Mouse (Mus musculus) ES-E14 (cell line): Measurements from ENCODE around the gene Gm17651. TPM values are rescaled to one million over a fixed set of nuclear protein-coding genes. Genes with fewer than 3 reads are reported as not detected.

ENCODE experiments used
- DNase-seq: peaks from one replicate; pipeline ENCODE4 v3.0.0-alpha.2; 2013; ENCODE audit warnings: low read depth, low spot score
- H3K27ac ChIP-seq: 2 replicates; pipeline ENCODE4 v1.5.1; 2012; ENCODE audit warnings: low read depth, mild to moderate bottlenecking, low read length, moderate library complexity, mixed read lengths; ENCODE audit not compliant: poor library complexity, insufficient read depth, severe bottlenecking
- H3K36me3 ChIP-seq: 2 replicates; pipeline ENCODE4 v1.6.1; 2012; ENCODE audit warnings: mild to moderate bottlenecking, low read length, moderate library complexity, mixed read lengths; ENCODE audit not compliant: control insufficient read depth, poor library complexity, insufficient read depth, severe bottlenecking
- H3K4me1 ChIP-seq, 2 experiments: fragments of 150-350 bp in 1 of 2; sonication (generic) in 1 of 2; 2 replicates each; pipeline ENCODE4 v1.6.1; 2012; ENCODE audit warnings: low read length in 2 of 2, mild to moderate bottlenecking in 1 of 2, mixed read lengths in 1 of 2; ENCODE audit not compliant: control insufficient read depth in 2 of 2, insufficient read depth in 2 of 2, poor library complexity in 1 of 2
- H3K4me3 ChIP-seq, 2 experiments: fragments of 150-350 bp in 1 of 2; sonication (generic) in 1 of 2; 2 replicates each; pipeline ENCODE4 v1.5.1; 2012; ENCODE audit warnings: low read length in 2 of 2, low read depth in 1 of 2, mild to moderate bottlenecking in 1 of 2, mixed read lengths in 1 of 2; ENCODE audit not compliant: insufficient read depth in 1 of 2, poor library complexity in 1 of 2, severe bottlenecking in 1 of 2
- H3K9ac ChIP-seq: 2 replicates; pipeline ENCODE4 v1.6.1; 2012; ENCODE audit warnings: low read depth, mild to moderate bottlenecking, low read length, mixed read lengths; ENCODE audit not compliant: poor library complexity, insufficient read depth, severe bottlenecking
- H3K9me3 ChIP-seq: fragments of 150-350 bp; sonication (generic); 2 replicates; pipeline ENCODE4 v1.6.1; 2012; ENCODE audit warnings: low read depth, mild to moderate bottlenecking, low read length; ENCODE audit not compliant: control insufficient read depth, insufficient read depth
- CHD2 ChIP-seq: IDR thresholded peaks from 2 replicates; pipeline ENCODE4 v1.6.1; 2014; ENCODE audit warnings: mild to moderate bottlenecking, low read depth, low read length, inconsistent platforms
- HCFC1 ChIP-seq: IDR thresholded peaks from 2 replicates; pipeline ENCODE4 v1.6.1; 2012; ENCODE audit warnings: low read length, inconsistent platforms, borderline replicate concordance; ENCODE audit not compliant: insufficient read depth
- MAFK ChIP-seq: IDR thresholded peaks from 2 replicates; pipeline ENCODE4 v1.6.1; 2014; ENCODE audit warnings: mild to moderate bottlenecking, low read depth, low read length, inconsistent platforms; ENCODE audit not compliant: insufficient read depth
- ZC3H11A ChIP-seq: IDR thresholded peaks from 2 replicates; pipeline ENCODE4 v1.6.1; 2012; ENCODE audit warnings: low read depth, mild to moderate bottlenecking, inconsistent platforms, low read length, borderline replicate concordance
- ZNF384 ChIP-seq: IDR thresholded peaks from 2 replicates; pipeline ENCODE4 v1.6.1; 2012; ENCODE audit warnings: low read depth, low read length, inconsistent platforms
- in situ Hi-C, 2 experiments: fragments of 600-800 bp; cut with MboI; formaldehyde crosslinking; loops; one replicate each; pipeline ENCODE4 v1.15.1; 2025; ENCODE audit warnings: low sequenced_read_pairs in 2 of 2, inconsistent platforms in 1 of 2; ENCODE audit not compliant: unreplicated experiment in 2 of 2
- total RNA-seq: library from RNA; depleted of rRNA; stranded (reverse); fragments of 300-350 nt; gene quantifications from 2 replicates; pipeline ENCODE4 v1.2.3, GENCODE M21; 2012

Gm17651 gene
- total RNA-seq, 1 experiment = not detected

GRCm38 (mm10) chr3:97689289-97689688, 14.8 kb upstream of the Gm17651 start:
- TF ChIP-seq ZC3H11A = no peak
- TF ChIP-seq ZNF384 = no peak
- TF ChIP-seq HCFC1 = no peak
- TF ChIP-seq MAFK = no peak
- no peak for TF ChIP-seq CHD2
- peaks cover 2 to 15% of the 10 kb centered on the region in 2 experiments; a peak in 2 of 4 replicates for H3K4me1 ChIP-seq
- H3K36me3 ChIP-seq = no peaks in the 10 kb centered on the region
- H3K4me3 ChIP-seq = no peak overlapping the region
- in situ Hi-C loops = loop anchor here in 1 of 2 experiments (10.0 kb wide), 1 partner anchor 196 kb away; the partner anchor contains the start of gene Pde4dip
- H3K27ac ChIP-seq = no peak overlapping the region
- no peak overlapping the region for H3K9ac ChIP-seq
- H3K9me3 ChIP-seq = no peaks in the 10 kb centered on the region
- DNase-seq = no peak

DNA sequence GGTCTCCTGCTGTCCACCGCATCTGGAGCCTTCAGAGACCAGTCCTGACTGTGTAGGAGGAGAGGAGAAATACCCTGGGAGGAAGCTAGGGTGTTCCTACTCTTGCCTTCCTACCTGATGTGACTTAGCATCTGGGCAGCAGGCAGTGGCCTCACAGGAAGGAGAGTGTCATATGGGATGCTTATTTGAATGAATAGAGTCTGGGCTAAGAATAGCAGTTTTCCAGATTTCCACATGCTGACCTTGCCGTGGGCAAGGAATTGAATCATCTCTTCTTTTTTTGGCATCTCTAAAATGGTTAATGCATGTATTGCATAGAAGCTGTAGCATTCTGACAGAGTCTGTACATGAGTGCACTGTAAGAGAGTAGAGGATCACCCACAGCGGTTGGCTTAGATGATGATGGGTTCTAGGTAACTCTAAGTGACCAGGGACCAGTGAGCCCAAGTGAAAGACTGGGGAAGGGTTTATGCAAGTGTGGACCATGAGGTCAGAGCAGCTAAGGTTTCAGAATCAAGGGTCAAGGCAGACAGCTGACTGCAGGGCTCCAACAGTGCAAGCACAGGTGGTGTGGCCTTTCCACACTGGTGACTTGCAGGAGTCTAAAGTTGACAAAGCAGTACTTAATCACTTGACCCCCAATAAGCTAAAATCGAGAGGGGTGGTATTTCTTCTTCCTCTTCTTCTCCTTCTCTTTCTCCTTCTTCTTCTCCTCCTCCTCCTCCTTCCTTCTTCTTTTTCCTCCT, 12.1 kb upstream of the Gm17651 start:
- Histone ChIP-seq H3K4me1 (peaks cover under 1 to 14% of the 10 kb centered on the region in 2 experiments; a peak in 3 of 4 replicates), H3K36me3 (no peaks in the 10 kb centered on the region), H3K9me3 (no peaks in the 10 kb centered on the region), H3K4me3 (no peak overlapping the region), H3K9ac (no peak overlapping the region), H3K27ac (no peak overlapping the region)
- no peak for DNase-seq
- in situ Hi-C loops = loop anchor here in 1 of 2 experiments (10.0 kb wide), 1 partner anchor 198 kb away; the partner anchor contains the start of gene Pde4dip
- TF ChIP-seq CHD2 (no peak), ZC3H11A (no peak), HCFC1 (no peak), MAFK (no peak), ZNF384 (no peak)

DNA sequence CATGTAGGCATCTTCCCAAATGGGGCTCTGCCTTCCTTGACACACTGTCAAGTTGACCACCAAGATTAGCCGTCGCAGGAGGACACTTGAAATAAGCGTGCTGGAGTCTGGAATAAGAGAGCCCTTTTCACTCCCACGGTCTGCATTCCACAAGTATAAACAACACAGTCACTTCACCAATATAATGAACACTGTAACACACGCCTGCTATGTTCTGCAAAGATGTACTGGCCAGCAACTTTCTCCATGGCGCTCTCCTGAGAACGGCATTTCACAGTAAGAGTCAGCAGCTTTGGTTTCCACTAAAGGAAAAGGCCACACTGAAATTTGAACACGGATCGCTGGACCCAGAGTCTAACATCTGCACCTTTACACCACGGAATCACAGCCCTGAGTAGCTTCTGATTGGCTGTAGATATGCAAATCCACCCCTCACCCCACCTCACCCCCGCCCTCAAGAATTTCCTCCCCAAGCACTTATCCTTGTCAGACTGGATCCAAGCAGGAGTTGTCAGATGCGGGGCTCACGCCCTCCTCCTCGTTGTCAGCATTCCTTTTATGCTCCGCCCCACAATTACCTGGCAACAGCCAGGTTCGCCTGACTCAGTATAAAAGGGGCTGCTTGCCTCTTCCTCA, 9.2 kb upstream of the Gm17651 start:
- H3K36me3 ChIP-seq = no peaks in the 10 kb centered on the region
- H3K9me3 ChIP-seq = no peaks in the 10 kb centered on the region
- H3K27ac ChIP-seq = 0 out of 2 replicates have a peak overlapping the region, but pooled peaks have one; percentile 45
- in situ Hi-C loops = loop anchor here in 1 of 2 experiments (10.0 kb wide), 1 partner anchor 201 kb away; the partner anchor contains the start of gene Pde4dip
- TF ChIP-seq ZC3H11A (no peak), ZNF384 (no peak), HCFC1 (no peak), MAFK (peak; percentile 34; the same call in 1 of the 2 replicates), CHD2 (no peak)
- peak overlapping the region in 1 of 2 experiments; percentile 16; a peak in 1 of 4 replicates for H3K4me3 ChIP-seq
- peaks cover 0 to 12% of the 10 kb centered on the region in 2 experiments; a peak in 2 of 4 replicates for H3K4me1 ChIP-seq
- H3K9ac ChIP-seq = no peak overlapping the region
- peak; percentile 68 for DNase-seq

DNA sequence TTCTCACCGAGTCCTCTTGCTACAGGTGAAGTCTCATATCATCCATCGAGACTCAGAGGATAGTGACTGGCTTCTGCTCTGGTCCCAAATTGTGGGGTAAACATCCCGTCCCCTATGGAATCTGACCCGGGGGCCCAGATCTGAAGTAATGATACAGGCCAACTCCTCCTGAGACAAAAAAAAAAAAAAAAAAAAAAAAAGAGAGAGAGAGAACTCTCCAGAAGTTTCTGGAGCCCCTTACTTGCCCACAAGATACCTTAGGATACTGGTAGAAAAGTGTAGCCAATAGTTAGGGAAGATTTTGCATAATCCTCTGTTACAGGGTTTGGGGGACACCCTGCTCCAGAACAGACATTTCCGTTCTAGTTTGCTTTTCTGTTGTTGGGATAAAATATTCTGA, 8.1 kb upstream of the Gm17651 start:
- H3K27ac ChIP-seq = peak overlapping the region; percentile 5; the same call in 1 of the 2 replicates

More for the DNA sequence above, 8.1 kb upstream of the Gm17651 start:
- Histone ChIP-seq H3K9ac (peak overlapping the region; percentile 41; the same call in 1 of the 2 replicates), H3K36me3 (no peaks in the 10 kb centered on the region), H3K4me3 (no peak overlapping the region; a peak in 1 of 4 replicates), H3K9me3 (no peaks in the 10 kb centered on the region), H3K4me1 (peaks cover 0 to 12% of the 10 kb centered on the region in 2 experiments; a peak in 2 of 4 replicates)
- DNase-seq = no peak
- TF ChIP-seq ZC3H11A (no peak), ZNF384 (0 out of 2 replicates have a peak, but pooled peaks have one; percentile 5)
- in situ Hi-C loops = loop anchor here in 1 of 2 experiments (10.0 kb wide), 1 partner anchor 202 kb away; the partner anchor contains the start of gene Pde4dip
